Mouse (Mus musculus): ENCODE results near the gene Tubgcp2.

- TF ChIP-seq CTCF (IDR thresholded peaks at IDR 0.05; ENCODE audit: low read depth): peak; percentile 86
- no peak for TF ChIP-seq EP300 (IDR thresholded peaks at IDR 0.05; ENCODE audit: low read depth)
Measured at GRCm38 (mm10) chr7:140063092-140063491, 26.6 kb upstream of the Tubgcp2 start.

Measured in liver, postnatal 0 days (tissue).